19 mouse cellular contexts compared by ENCODE assay signal in the genomic region with DNA sequence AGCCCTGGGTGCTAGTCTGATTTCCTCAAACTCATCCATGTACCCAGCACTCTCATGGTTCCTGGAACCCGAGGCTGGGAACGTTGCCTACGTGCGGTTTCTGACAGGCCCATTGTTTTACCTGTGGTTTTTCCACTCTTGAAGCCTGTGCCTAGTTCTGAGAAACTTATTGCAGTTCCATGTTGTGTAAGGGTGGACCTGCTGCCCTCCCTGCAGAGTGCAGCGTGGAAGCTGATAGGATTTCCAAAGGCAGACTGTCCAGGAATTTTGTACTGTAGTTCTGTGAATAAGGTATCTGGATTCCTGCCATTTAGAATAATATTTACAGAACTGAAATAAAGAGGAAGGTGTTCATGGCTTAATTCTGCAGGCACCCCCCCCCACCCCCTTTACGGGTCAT.
DNase-seq lines count a peak whose midpoint lies in the region; ATAC-seq and TF ChIP-seq lines count a peak whose summit lies in the region.
"Had no signal": no experiment of that assay in that cellular context is flagged by ENCODE, and none has a peak within 500 bp of the region (broad histone marks: within the 10 kb centered on the region; RNA-seq: fewer than 3 reads in every experiment).

No protein-coding gene starts in this region.

- H3K9ac ChIP-seq in liver, adult 2 months (ENCODE audit: low read depth, low read length): no peak overlapping the region
- no peak overlapping the region for H3K9ac ChIP-seq in liver, embryonic 12.5 days
- no peak overlapping the region for H3K9ac ChIP-seq in lung, embryonic 15.5 days
- H3K9ac ChIP-seq in liver, postnatal 0 days (replicated peaks): no peak overlapping the region
- H3K9ac ChIP-seq in stomach, postnatal 0 days (ENCODE audit: low read length): no peak overlapping the region
- H3K9ac ChIP-seq: embryonic facial prominence, embryonic 13.5 days; forebrain, embryonic 13.5 days; forebrain, postnatal 0 days; heart, embryonic 13.5 days had no signal

- H3K79me2 ChIP-seq in liver, adult 2 months (ENCODE audit: control insufficient read depth, insufficient read depth, low read length): peaks cover 3% of the 10 kb centered on the region; the same call in 1 of the 2 replicates

- peak overlapping the region; percentile 3; the same call in 1 of the 2 replicates for H3K27ac ChIP-seq in liver, adult 2 months (replicated peaks; ENCODE audit: insufficient read depth, low read depth, low read length)
- no peak overlapping the region for H3K27ac ChIP-seq in liver, embryonic 12.5 days
- H3K27ac ChIP-seq in lung, embryonic 15.5 days: peak overlapping the region; percentile 69
- no peak overlapping the region for H3K27ac ChIP-seq in liver, postnatal 0 days (ENCODE audit: low read depth)
- H3K27ac ChIP-seq in stomach, postnatal 0 days (replicated peaks): no peak overlapping the region
- H3K27ac ChIP-seq: embryonic facial prominence, embryonic 13.5 days; forebrain, embryonic 13.5 days; heart, embryonic 13.5 days had no signal

- 24% methylated on average over 6 of the region's 6 CpGs for WGBS in liver, adult 2 months
- 67% methylated on average over 6 of the region's 6 CpGs for WGBS in liver, embryonic 12.5 days (ENCODE audit: insufficient replicate concordance)
- 60% methylated on average over 6 of the region's 6 CpGs for WGBS in lung, embryonic 15.5 days
- WGBS in liver, postnatal 0 days (ENCODE audit: insufficient replicate concordance): 61% methylated on average over 6 of the region's 6 CpGs
- 38% methylated on average over 6 of the region's 6 CpGs for WGBS in stomach, postnatal 0 days

- DNase-seq in liver, adult 2 months (ENCODE audit: extremely low read depth, low read depth, low spot score): peak; percentile 67
- no peak for DNase-seq in lung, postnatal 4 days
- DNase-seq in liver, postnatal 0 days: no peak
- peak; percentile 42 for DNase-seq in stomach, postnatal 0 days (ENCODE audit: low spot score)
- no peak for DNase-seq in thymus, postnatal 14 days
- DNase-seq: adrenal gland, postnatal 14 days; cerebellum, adult 18-20 months; cerebellum, adult 9-11 months; cerebellum, postnatal 36 days; forebrain, postnatal 0 days; gastrocnemius, postnatal 14 days; heart, postnatal 36 days had no signal

- no peaks in the 10 kb centered on the region for H3K27me3 ChIP-seq in liver, adult 2 months (ENCODE audit: control insufficient read depth, insufficient read depth, low read length)
- no peaks in the 10 kb centered on the region for H3K27me3 ChIP-seq in liver, embryonic 12.5 days (replicated peaks)
- no peaks in the 10 kb centered on the region for H3K27me3 ChIP-seq in lung, embryonic 15.5 days
- H3K27me3 ChIP-seq in liver, postnatal 0 days (ENCODE audit: insufficient read depth, low read length): no peaks in the 10 kb centered on the region
- no peaks in the 10 kb centered on the region for H3K27me3 ChIP-seq in stomach, postnatal 0 days (ENCODE audit: control insufficient read depth, insufficient read depth, low read length)
- H3K27me3 ChIP-seq: embryonic facial prominence, embryonic 13.5 days; forebrain, embryonic 13.5 days; heart, embryonic 13.5 days; Patski had no signal

- no peak overlapping the region for H3K4me2 ChIP-seq in liver, embryonic 12.5 days
- H3K4me2 ChIP-seq in lung, embryonic 15.5 days: no peak overlapping the region
- H3K4me2 ChIP-seq in liver, postnatal 0 days (ENCODE audit: low read depth, low read length): no peak overlapping the region
- no peak overlapping the region for H3K4me2 ChIP-seq in stomach, postnatal 0 days (replicated peaks; ENCODE audit: low read depth)
- H3K4me2 ChIP-seq: embryonic facial prominence, embryonic 13.5 days; forebrain, embryonic 13.5 days; heart, embryonic 13.5 days had no signal

- no peak for TF ChIP-seq CTCF in liver, adult 2 months (IDR thresholded peaks at IDR 0.05; ENCODE audit: low read depth, low read length)
- no peak for TF ChIP-seq CTCF in liver, postnatal 0 days (IDR thresholded peaks at IDR 0.05; ENCODE audit: low read depth)
- no peak for TF ChIP-seq CTCF in stomach, postnatal 0 days (IDR thresholded peaks at IDR 0.05; ENCODE audit: low read depth)

- no peak for TF ChIP-seq POLR2A in liver, adult 2 months (IDR thresholded peaks at IDR 0.05; ENCODE audit: extremely low read depth, insufficient read depth, low read length)

- peaks cover 11% of the 10 kb centered on the region; the same call in 1 of the 2 replicates for H3K36me3 ChIP-seq in liver, adult 2 months (ENCODE audit: control insufficient read depth, insufficient read depth, low read length)
- H3K36me3 ChIP-seq in liver, embryonic 12.5 days: 0 out of 2 replicates have a peak, but pooled peaks cover 3% of the 10 kb centered on the region
- H3K36me3 ChIP-seq in lung, embryonic 15.5 days: peaks cover 24% of the 10 kb centered on the region
- H3K36me3 ChIP-seq in liver, postnatal 0 days (replicated peaks; ENCODE audit: insufficient read depth, low read length): peaks cover 23% of the 10 kb centered on the region
- H3K36me3 ChIP-seq in stomach, postnatal 0 days (ENCODE audit: control insufficient read depth, insufficient read depth, low read length): no peaks in the 10 kb centered on the region; the same call in 1 of the 2 replicates

- peaks cover 5% of the 10 kb centered on the region for H3K4me1 ChIP-seq in liver, adult 2 months (ENCODE audit: control insufficient read depth, insufficient read depth, low read length)
- H3K4me1 ChIP-seq in liver, embryonic 12.5 days: peaks cover 8% of the 10 kb centered on the region; the same call in 1 of the 2 replicates
- H3K4me1 ChIP-seq in lung, embryonic 15.5 days: peaks cover 33% of the 10 kb centered on the region
- peaks cover 29% of the 10 kb centered on the region for H3K4me1 ChIP-seq in liver, postnatal 0 days (ENCODE audit: insufficient read depth)
- no peaks in the 10 kb centered on the region for H3K4me1 ChIP-seq in stomach, postnatal 0 days (replicated peaks; ENCODE audit: control insufficient read depth, insufficient read depth)

- H3K9me3 ChIP-seq in liver, embryonic 12.5 days (replicated peaks): no peaks in the 10 kb centered on the region
- no peaks in the 10 kb centered on the region for H3K9me3 ChIP-seq in lung, embryonic 15.5 days
- H3K9me3 ChIP-seq in liver, postnatal 0 days (ENCODE audit: low read length): no peaks in the 10 kb centered on the region
- H3K9me3 ChIP-seq in stomach, postnatal 0 days (ENCODE audit: control insufficient read depth, low read length): no peaks in the 10 kb centered on the region
- H3K9me3 ChIP-seq: embryonic facial prominence, embryonic 13.5 days; forebrain, embryonic 13.5 days; heart, embryonic 13.5 days had no signal

- no peak for ATAC-seq in liver, embryonic 12.5 days
- ATAC-seq in lung, embryonic 15.5 days (ENCODE audit: borderline replicate concordance, extremely low read depth, low FRiP score, low TSS enrichment): no peak
- ATAC-seq in liver, postnatal 0 days: peak; percentile 58; the same call in 1 of the 2 replicates
- peak; percentile 82 for ATAC-seq in stomach, postnatal 0 days (ENCODE audit: low FRiP score, low TSS enrichment)
- ATAC-seq: activated CD4-positive, CD25-positive, alpha-beta regulatory T cell, adult 4 months; forebrain, embryonic 13.5 days; forebrain, postnatal 0 days; Patski had no signal

- no peak for TF ChIP-seq EP300 in liver, postnatal 0 days (IDR thresholded peaks at IDR 0.05; ENCODE audit: low read depth)
- no peak for TF ChIP-seq EP300 in stomach, postnatal 0 days (optimal IDR thresholded peaks at IDR 0.05)

- no peak overlapping the region for H3K4me3 ChIP-seq in liver, adult 2 months (ENCODE audit: insufficient read depth, low read depth, low read length)
- H3K4me3 ChIP-seq in liver, embryonic 12.5 days: no peak overlapping the region
- H3K4me3 ChIP-seq in lung, embryonic 15.5 days: no peak overlapping the region
- H3K4me3 ChIP-seq in liver, postnatal 0 days (ENCODE audit: low read depth, low read length): no peak overlapping the region
- no peak overlapping the region for H3K4me3 ChIP-seq in stomach, postnatal 0 days (ENCODE audit: low read depth, low read length)
- H3K4me3 ChIP-seq: embryonic facial prominence, embryonic 13.5 days; forebrain, embryonic 13.5 days; heart, embryonic 13.5 days had no signal

Comparison
In these comparisons a context has a peak if more than half of its experiments do, and no peak if none do; other contexts are left out.
1. DNase-seq: peak in liver, adult 2 months (single experiment) and stomach, postnatal 0 days (single experiment); none in lung, postnatal 4 days (0 of 2), liver, postnatal 0 days (single experiment) and thymus, postnatal 14 days (single experiment).
2. H3K27ac ChIP-seq: peak in liver, adult 2 months (single experiment) and lung, embryonic 15.5 days (single experiment); none in liver, embryonic 12.5 days (single experiment), liver, postnatal 0 days (single experiment) and stomach, postnatal 0 days (single experiment).
3. ATAC-seq: peak in liver, postnatal 0 days (single experiment) and stomach, postnatal 0 days (single experiment); none in liver, embryonic 12.5 days (single experiment) and lung, embryonic 15.5 days (single experiment).